Mouse (Mus musculus) cerebellum, adult 11 months (tissue): ENCODE data around the gene 2410137M14Rik.

ENCODE experiments used
- DNase-seq: peaks from one replicate; pipeline ENCODE4 v3.0.0; 2022

2410137M14Rik gene

GRCm38 (mm10) chr17:36947051-36947819 lies 33.8 kb downstream of the 2410137M14Rik start:
- DNase-seq: peak; percentile 58

- peak; percentile 36 for DNase-seq
Measured at GRCm38 (mm10) chr17:36944121-36944775, 36.8 kb downstream of the 2410137M14Rik start.

GRCm38 (mm10) chr17:36943691-36944090 lies 37.3 kb downstream of the 2410137M14Rik start:
- no peak for DNase-seq

GRCm38 (mm10) chr17:36942791-36943471 lies 38.1 kb downstream of the 2410137M14Rik start, which contains the start of gene Rnf39:
Gene Rnf39 (plus strand): TSS chr17:36942918.
- DNase-seq: peak; percentile 56

- DNase-seq: peak; percentile 78
Measured at GRCm38 (mm10) chr17:36942391-36942790, 38.6 kb downstream of the 2410137M14Rik start.

GRCm38 (mm10) chr17:36938056-36938455 lies 43.0 kb downstream of the 2410137M14Rik start:
- DNase-seq: no peak

GRCm38 (mm10) chr17:36931806-36932205 lies 49.2 kb downstream of the 2410137M14Rik start:
- DNase-seq: no peak

- no peak for DNase-seq
Measured at GRCm38 (mm10) chr17:36931130-36931529, 49.9 kb downstream of the 2410137M14Rik start.

- DNase-seq: no peak
Measured at GRCm38 (mm10) chr17:36930233-36930632, 50.8 kb downstream of the 2410137M14Rik start.

- DNase-seq: no peak
Measured at GRCm38 (mm10) chr17:36929236-36929932, 51.7 kb downstream of the 2410137M14Rik start.
